Mouse (Mus musculus) urinary bladder, postnatal 36 days (tissue): Measurements from ENCODE around the gene Rapgefl1.
A peak's percentile ranks its signal among the peaks of the same experiment; 100 is the strongest.

Experiments used
- DNase-seq, 2 experiments: peaks; one replicate each; pipeline ENCODE4 v3.0.0; 2022; ENCODE audit warnings: low spot score in 2 of 2, mixed read lengths in 1 of 2

Gene Rapgefl1

DNA sequence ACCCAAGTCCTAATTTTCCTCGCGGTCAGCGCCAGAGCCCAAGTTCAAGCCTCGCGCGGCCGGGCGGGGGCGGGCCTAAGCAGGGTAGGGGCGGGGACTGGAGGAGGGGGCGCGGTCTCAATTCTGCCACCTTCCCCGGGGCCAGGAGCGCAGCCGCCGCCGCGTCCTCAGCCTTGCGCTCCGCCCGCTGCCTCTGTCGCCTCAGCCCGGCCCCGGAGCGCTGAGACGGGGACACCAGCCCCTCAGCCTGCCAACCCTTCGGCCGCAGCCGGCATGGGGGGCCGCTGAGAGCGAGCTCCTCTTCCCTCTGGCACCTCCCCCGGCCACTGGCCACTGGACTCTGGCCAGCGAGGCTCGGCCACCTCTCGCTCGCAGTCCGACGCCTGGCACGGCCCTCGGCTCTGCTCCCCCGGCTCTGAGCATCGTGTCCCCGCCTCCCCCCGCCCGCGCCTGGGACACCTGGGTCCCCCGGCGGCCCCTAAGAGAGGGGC is at the start of gene Rapgefl1:
Gene Rapgefl1, plus strand, starts transcription at position 135 of the 491 bp plus-strand sequence.
- DNase-seq, result peak; percentile 79 to 83

DNA sequence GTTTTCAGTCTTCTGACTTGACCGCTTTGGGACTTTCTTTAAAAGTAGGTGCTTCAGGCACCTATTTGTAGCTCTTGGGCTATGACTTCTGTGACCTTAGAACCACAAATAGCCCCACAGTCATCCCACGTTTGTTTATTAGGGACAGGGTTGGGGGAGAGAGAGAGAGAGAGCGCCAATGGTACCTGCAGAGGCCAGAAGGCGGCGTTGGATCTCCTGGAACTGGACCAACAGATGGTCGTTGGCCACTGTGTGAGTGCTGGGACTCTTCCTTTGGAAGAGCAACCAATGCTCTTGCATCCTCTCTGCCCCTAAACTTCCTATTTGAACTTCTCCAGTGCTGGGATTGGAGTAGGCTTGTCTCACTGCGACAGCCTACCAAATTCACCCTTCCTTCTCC is 49.4 kb upstream of the Rapgefl1 start:
- no peak for DNase-seq

DNA sequence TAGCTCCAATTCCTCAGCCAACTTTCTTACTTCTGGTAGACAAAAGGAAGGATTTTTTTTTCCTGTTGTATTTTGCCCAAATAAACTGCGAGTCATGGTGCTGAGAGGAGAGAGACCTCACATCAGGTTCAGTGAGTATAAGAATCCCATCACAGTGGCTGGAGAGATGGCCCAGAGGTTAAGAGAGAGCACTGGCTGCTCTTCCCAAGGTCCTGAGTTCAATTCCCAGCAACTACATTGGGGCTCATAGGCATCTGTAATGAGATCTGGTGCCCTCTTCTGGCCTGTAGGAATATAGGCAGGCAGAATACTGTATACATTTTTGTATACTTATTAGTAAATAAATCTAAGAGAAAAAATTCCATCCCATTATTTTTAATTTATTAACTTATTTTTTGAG is 48.9 kb upstream of the Rapgefl1 start:
- DNase-seq, result no peak

DNA sequence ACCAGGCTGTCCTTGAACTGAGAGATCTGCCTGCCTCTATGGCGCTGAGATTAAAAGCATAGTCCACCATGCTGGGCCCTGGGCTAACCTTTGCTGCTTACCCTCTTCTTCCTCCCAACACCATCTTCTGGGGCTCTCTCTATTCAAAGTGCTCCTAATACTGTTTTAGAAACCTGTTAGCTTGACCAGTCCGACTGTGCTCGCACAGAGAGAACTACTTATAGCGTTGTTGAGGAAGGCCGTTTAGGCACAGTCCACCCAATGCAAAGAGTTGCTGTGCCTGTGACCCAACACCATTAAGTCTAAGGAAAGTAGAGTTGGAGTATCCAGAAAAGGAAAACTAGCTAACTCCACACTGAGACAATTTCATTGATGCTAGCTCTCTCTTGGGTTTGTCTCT is 48.4 kb upstream of the Rapgefl1 start:
- no peak for DNase-seq

DNA sequence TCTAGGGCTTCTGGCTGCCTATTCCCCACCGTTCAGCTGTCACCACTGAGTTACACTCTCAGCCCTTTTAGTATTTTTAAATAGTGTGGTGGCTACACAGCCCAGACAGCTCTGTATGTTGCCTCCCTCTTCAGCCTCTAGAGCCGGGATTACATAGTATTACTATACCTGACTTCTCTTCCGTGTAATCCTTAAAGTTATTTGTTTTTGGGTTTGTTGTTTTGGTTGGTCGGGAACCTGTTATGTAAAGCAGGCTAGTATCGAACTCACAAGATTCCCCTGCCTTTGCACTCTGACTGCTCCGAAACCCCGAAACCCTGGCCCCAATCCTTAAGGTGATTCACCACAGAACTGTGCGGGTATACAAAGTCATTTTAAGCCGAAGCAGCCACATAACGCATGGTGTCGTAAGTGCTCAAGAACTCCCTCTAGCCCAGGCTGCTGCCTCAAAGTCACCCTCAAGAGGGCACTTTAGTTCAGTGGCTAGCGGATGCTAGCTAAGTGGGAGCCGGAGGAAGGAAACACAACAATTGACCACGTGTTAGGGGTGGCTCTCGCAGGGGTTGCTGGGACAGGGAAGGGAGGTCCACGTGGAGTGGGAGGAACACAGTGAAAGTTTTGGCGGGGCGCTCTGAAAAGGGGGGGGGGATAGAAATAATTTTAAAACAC is 47.9 kb upstream of the Rapgefl1 start:
- DNase-seq, result peak; percentile 82 to 90

DNA sequence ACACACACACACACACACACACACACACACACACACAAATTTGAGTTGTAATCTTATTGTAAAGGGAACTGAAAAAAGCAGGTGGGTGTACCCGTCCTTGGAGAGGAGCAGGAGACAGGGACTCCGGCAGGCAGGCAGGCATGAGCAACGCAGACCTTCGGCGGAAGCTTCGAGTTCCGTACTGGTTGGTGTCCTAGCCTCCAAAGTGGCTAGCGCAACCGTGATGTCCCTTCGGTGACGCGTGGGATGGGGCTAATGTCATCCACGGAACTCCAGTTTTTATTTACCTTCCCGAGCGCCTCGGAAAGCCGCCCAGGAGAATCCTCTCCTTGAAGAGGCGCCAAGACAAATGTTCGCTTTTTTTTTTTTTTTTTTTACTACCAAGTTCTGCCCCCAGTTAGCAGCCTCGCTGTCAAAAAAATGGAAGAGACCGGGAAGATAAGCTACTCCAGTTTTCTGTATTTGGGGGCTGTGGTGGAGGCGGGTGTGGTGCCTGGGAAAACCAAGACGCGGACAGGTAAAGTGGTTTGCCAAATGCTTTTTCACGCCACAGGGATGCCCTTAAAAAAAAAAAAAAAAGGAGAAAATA is 47.3 kb upstream of the Rapgefl1 start:
- no peak for DNase-seq

DNA sequence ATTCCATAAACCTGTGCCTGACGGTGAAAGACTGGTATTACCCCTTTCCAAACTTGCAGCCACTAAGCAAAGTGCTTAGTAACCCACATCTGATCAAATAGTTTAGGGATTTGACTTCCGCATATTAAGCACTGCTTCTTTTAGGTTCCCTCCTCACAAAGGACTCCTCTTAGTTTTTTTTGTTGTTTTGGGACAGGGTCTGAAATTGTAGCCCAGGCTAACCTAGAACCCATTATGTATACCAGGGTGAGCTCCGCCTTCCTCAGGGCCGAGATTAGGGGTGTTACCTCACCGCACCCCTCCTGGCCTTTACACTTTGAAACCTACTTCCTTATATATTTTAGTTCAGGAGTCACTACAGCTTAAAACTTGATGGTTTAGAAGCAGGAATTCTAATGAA is 46.8 kb upstream of the Rapgefl1 start:
- no peak for DNase-seq

DNA sequence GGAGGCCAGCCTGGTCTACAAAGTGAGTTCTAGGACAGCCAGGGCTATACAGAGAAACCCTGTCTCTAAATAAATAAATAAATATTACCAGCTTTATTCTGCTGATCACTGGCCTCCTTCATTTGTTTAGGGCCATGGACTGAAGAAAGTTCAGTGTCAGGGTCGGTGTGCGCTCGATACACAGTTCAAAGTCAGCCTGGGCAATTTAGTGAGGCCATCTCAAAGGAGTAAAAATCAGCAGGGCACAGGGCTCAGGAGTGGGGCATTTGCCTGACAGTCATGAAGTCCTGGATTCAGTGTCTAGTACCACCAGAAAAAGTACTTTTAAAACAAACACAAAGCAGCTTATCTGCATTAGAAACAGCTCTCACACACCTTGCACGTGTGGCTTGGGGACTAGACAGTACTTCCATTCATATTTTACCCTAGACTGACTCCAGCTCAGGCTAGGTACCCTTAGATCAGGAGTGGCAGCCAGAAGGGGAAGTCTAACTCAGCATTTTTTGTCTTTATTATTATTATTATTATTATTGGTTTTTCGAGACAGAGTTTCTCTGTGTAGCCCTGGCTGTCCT is 45.9 kb upstream of the Rapgefl1 start:
- no peak for DNase-seq

DNA sequence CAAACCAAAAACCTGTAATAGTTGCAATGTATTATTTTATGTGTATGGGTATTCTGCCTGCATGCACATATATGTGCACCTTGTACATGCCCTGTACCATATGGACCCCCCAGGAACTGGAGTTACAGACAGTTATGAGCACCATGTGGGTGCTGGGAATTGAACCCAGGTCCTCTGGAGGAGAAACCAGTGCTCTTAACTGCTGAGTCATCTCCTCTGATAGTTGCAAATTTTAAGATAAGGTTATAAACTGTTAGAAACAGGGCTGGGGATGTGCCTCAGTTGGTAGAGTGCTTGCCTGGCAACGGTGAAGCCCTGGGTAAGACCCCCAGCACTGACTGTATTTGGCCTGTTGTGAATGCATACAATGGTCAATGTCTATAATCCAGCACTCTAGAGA is 45.1 kb upstream of the Rapgefl1 start:
- no peak for DNase-seq

DNA sequence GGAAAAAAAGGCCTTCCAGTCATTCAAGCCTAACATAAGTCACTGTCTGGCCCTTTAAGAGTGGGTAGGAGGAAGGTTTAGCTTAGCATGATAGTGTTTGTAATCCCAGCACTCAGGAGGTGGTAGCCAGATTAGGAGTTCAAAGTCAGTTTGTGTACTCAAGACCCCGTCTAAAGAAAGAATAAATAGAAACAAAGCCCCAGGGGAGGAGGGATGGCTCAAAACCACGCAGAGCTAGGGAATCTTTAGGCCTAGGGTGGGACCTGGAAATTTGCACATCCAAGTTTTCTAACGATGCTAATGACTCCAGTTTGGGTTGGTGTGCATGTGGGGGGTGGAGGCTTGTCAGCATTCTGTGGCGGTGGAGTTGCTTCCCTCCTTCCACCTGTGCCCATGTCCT is 44.5 kb upstream of the Rapgefl1 start:
- no peak for DNase-seq

DNA sequence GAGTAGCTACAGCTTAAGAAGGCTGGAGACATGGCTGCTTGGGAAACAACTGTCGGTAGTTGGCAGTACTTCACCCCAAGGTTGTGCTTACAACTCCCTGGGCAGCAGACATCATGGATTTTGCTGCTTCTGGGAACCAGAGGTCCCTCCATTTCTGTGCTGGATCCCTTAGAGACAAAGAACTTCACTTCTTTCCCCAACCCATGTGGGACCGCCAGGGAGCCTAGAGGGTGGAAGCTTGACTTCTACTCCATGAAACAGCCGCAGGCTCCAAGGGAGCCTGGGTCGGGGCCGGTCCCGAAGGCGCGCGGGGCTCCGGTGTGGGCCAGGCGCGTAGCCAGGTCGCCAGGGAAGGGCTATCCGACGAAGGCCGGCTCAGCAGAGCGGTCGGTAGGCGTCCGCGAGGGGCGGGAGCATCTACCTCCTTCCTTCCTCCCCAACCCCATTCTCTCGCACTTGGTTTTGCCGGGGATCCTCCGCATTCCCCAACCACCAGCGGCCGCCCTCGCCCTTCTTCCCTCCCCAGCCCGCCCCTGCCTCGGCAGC is 42.0 kb upstream of the Rapgefl1 start:
- peak in 1 of 2 experiments; percentile 67 for DNase-seq

DNA sequence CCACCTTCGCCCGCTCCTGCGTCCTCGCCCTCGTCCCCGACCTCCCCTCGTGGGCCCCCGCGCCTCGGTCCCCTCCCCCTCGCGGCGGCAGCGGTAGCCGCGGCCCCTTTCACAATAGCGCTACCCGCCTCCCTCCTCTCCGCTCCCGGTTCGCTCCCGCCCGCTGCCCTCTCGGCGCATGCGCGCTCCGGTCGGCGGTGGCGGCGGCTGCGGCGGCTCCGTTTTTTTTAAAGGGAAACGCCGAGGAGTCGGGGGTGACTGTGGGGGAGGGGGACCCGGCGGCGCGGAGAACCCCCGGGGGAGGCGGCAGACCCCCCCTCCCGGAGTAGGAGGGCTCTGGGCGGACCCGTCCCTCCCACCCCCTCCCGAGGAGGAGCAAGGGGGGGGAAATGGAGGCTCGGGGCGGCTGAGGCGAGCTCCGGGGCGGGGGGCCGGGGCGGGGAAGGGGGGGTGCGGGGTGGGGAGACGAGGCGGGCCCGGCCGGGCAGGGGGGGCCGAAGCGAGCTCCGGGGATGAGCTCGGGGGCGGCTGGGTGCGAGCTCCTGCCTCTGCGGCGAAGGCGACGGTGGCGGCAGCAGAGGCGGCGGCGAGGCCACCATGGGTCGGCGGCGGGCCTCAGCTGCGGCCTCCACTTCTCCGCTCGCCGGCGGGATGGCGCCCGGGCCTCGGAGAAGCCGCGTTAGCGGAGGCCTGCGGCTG is 41.4 kb upstream of the Rapgefl1 start, which contains the start of gene Msl1:
Gene Msl1, plus strand, starts transcription at position 502 of the 699 bp plus-strand sequence.
- peak; percentile 79 to 89 for DNase-seq

DNA sequence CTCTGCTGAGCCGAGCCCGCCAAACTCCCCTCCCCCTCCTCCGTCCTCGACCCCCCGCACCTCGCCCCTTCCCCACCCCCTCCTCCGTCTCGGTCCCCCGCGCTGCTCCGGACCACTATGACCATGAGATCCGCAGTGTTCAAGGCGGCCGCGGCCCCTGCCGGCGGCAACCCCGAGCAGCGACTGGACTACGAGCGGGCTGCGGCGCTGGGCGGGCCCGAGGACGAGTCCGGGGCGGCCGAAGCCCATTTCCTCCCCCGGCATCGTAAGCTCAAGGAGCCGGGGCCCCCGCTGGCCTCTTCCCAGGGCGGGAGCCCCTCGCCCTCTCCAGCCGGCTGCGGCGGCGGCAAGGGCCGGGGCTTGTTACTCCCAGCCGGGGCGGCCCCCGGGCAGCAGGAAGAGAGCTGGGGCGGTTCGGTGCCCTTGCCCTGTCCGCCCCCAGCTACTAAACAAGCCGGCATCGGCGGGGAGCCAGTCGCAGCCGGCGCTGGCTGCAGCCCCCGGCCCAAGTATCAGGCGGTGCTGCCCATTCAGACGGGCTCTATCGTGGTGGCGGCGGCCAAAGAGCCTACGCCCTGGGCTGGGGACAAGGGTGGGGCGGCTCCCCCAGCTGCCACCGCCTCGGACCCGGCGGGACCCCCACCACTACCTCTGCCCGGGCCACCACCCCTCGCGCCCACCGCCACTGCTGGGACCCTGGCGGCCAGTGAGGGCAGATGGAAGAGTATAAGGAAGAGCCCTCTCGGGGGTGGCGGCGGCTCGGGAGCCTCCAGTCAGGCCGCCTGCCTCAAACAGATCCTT is 40.7 kb upstream of the Rapgefl1 start:
- no peak for DNase-seq

DNA sequence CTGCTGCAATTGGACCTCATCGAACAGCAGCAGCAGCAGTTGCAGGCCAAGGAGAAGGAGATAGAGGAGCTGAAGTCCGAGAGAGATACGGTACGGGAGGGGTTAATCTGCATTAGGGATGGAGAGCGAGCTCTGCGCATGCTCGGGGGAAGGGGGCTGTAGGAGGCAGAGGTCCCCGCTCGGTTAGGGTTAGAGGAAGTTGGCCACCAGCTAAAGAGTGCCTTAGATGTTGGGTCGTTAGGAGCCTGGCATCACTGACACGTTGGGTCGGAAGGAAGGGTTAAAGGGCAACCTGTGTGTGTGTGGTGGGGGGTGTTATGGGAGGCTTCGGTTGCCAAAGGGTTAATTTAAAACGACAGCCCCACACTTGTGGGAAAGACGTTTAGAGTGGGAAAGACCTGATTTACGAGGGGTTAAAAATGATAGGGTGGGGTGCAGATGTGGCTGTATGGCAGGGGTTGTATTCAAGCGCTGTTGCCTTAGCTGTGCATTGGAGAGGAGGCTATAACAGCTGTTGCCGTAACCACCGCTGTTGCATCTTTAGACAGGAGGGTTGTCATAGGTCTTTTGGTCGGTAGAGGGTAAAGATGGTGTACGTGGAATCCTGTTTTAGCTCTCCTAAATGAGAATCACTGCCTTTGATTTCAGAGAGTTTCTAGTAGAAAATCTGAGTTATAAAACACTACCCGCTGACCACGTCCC is 39.9 kb upstream of the Rapgefl1 start:
- DNase-seq, result peak; percentile 36 to 48

DNA sequence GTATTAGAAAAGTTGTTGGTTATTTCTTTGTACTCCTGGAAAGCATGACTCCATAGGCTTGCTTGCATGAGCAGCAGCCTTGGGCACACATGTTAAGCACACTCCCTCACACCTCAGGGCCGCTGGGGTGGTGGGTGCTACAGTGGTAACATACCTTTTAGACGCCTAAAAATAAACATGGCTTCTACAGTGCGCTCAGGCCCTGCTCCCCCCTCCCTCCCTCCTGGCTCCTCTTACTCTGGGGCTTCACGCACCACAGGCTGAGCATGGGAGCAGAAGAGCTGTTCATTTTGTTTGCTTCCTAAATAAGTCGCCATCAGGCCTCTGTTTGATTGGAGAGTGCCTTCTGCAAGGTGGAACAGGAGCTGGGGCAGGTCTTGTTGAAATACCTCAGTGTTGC is 39.3 kb upstream of the Rapgefl1 start:
- no peak for DNase-seq

DNA sequence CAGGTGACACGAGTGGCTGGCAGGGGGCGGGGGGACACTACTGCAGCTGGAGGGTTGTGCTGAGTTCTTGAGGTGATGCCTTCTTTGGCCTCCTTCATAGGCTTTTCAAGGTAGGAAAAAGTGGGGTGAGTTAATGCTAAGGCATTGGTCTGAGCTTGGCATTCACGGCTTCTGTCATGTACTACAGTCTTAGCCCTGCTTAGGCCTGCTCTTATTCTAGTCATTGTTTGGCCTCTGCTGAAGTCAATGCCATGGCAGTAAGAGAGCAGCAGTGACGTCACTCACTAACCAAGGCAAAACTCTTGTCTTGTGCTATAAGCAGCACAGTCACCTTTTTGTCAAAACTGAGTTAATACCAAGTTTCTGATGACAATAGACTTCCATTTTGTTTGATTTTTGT is 38.7 kb upstream of the Rapgefl1 start:
- no peak for DNase-seq

DNA sequence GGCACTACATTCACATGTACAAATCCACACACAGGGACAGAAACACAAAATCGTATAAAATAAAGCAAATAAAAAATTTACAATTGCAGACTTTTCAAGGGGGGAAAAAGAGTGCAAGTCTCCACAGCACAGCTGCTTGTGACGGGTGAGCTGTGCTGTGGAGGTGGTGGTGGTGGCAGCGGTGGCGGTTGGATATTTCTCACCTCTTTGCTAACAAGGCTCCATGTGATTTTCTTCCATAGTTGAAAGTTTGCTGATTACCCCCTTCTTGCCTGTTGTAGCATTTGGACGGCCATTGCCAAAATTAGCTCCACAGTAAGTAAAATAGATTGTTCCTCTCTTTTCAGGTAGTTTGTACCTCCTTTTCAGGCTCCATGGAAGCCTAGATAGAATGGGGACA is 32.0 kb upstream of the Rapgefl1 start, which contains the start of gene Casc3:
Gene Casc3, plus strand, starts transcription at position 301 of the 400 bp plus-strand sequence.
- DNase-seq, result no peak

DNA sequence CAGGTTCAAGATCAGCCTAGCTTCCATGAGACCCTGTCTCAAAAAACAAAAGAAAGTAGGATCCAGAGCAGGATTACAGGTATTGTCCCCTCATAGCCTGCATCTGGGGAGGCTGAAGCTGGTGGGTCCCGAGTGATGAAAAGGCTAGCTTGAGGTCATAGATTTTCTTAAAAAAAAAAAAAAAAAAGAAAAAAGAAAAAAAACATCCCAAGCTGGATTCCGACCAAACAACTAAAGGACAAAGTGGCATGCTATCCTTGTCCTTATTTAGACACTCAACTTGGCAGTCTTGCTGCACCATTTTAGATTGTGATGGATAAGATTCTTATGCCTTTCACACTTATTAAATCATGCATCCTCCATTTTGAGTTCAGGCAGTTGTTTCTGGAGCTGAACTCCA is 28.2 kb upstream of the Rapgefl1 start:
- no peak for DNase-seq

DNA sequence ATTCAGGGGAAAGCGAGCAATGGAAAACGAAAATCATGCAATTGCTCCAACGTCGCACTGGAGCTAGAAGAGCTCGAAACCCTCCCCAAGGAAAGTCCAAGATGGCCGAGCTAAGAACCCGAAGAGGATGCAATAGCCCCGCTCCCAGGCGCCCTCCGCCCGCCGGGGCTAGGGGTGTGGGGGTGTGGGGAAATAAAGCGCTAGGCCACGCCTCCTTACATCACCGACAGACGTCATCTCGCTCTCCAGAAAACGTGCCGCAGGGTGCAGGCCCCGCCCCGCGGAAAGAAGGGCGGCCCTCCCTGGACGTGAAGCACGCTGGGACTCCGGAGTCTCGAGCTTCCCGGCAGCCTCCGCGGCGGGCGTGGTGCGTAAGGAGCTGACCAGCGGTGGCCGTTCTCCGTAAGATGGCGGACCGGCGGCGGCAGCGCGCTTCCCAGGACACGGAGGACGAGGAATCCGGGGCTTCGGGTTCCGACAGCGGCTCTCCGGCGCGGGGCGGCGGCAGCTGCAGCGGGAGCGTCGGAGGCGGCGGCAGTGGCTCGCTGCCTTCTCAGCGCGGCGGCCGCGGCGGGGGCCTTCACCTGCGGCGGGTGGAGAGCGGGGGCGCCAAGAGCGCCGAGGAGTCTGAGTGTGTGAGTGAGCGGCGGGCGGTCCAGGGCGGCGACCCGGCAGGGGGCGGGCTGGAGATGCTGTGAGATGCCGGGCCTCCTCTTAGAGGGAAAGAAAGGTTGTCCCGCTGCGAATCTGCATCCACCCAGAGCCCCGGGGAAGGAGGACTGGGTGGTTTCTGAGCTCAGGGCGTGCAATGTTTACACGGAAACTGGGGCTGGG is 26.9 kb upstream of the Rapgefl1 start:
- peak; percentile 96 to 99 for DNase-seq

DNA sequence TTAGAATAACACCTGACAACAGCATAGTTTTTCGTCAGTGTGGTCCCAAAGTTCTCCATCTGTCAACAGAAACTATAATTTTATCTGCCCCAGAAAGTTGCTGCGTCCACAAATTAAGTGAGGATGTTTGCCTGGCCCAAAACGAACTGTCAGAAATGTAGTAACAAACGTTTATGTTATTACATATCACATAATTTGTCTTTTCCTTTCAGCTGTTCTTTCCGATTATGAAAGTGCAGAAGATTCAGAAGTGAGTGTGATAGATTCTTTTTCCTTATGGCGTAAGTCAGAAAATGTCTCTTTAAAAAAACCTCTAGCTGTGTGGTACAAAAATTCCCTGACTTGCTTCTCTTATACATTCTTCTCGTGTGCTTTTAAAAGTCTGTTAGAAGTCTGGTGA is 25.9 kb upstream of the Rapgefl1 start:
- DNase-seq, result no peak
